Mouse (Mus musculus): ENCODE measurements around the gene Ino80b.
A peak's percentile ranks its signal among the peaks of the same experiment; 100 is the strongest.

Ino80b gene

DNA sequence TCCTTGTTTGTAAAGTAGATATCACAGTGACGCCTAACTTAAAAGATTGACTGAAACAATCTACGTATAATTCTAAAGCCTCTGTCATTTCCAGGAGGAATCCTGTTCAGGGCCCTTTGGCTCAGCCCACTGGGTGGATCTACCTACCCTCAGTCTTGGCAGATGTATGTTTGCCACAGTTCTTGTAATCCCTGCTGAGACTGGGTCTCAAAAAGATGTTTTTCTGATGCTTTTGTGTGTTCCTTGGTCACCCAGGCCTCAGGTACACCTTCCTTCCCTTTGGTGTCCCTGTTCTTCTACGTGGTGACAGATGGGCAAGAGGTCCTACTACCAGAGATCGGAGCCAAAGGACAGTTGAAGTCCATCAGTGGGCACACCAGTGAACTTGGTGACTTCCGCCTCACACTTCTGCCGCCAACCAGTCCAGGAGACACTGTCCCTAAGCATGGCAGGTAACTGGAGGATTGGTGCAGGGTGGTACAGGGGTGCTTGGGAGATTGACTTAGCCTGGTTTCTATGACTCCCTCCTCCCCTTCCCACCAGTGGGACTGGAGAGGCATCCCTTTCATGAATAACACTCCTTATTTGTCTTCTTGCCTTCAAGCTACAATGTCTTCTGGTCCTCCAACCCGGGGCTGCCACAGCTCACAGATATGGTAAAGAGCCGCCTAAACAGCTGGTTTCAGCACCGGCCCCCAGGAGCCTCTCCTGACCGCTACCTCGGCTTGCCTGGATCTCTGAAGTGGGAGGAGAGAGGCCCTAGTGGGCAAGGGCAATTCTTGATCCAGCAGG lies 8.7 kb downstream of the Ino80b start:
- DNase-seq: no peak

DNA sequence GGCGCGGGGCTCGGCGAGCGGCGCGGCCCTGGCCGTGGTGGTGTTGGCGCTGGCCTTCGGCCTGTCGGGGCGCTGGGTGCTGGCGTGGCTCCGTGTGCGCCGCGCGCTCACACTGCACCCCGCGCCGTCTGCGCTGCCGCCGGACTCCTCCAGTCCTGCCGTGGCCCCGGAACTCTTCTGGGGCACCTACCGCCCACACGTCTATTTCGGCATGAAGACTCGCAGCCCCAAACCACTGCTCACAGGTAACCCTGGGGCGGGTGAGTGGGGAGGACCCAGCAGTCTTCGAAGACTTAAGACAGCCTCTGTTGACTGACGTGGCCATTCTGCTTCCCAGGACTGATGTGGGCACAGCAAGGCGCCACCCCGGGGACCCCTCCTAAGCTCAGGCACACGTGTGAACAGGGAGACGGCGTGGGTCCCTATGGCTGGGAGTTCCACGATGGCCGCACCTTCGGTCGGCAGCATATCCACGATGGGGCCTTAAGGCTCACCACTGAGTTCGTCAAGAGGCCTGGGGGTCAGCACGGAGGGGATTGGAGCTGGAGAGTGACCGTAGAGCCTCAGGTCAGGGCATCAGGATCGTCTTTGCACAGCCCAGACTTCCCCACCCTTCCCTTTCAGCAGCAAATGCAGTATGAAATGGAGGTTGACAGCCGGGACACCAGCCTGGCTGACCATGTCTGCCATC lies 9.4 kb downstream of the Ino80b start:
- DNase-seq: peak in 1 of 2 experiments; percentile 47

- DNase-seq: peak; percentile 96 to 97
These were observed 10.1 kb downstream of the Ino80b start, which contains the start of gene Mogs for GRCm38 (mm10) chr6:83115011-83115671. Gene Mogs, plus strand, starts transcription at chr6:83115496.

- DNase-seq: no peak
These were observed 13.6 kb downstream of the Ino80b start for GRCm38 (mm10) chr6:83111510-83112136.

GRCm38 (mm10) chr6:83108762-83109668 lies 16.2 kb downstream of the Ino80b start, which contains the start of gene Mrpl53:
Gene Mrpl53, plus strand, starts transcription at chr6:83109040.
- DNase-seq: peak; percentile 91 to 92

- DNase-seq: peak; percentile 88 to 91
These were observed 17.4 kb downstream of the Ino80b start for GRCm38 (mm10) chr6:83107566-83108400.

- no peak for DNase-seq
These were observed 21.1 kb downstream of the Ino80b start for GRCm38 (mm10) chr6:83104158-83104557.

- DNase-seq: no peak
These were observed 22.0 kb downstream of the Ino80b start for GRCm38 (mm10) chr6:83103130-83103650.

DNA sequence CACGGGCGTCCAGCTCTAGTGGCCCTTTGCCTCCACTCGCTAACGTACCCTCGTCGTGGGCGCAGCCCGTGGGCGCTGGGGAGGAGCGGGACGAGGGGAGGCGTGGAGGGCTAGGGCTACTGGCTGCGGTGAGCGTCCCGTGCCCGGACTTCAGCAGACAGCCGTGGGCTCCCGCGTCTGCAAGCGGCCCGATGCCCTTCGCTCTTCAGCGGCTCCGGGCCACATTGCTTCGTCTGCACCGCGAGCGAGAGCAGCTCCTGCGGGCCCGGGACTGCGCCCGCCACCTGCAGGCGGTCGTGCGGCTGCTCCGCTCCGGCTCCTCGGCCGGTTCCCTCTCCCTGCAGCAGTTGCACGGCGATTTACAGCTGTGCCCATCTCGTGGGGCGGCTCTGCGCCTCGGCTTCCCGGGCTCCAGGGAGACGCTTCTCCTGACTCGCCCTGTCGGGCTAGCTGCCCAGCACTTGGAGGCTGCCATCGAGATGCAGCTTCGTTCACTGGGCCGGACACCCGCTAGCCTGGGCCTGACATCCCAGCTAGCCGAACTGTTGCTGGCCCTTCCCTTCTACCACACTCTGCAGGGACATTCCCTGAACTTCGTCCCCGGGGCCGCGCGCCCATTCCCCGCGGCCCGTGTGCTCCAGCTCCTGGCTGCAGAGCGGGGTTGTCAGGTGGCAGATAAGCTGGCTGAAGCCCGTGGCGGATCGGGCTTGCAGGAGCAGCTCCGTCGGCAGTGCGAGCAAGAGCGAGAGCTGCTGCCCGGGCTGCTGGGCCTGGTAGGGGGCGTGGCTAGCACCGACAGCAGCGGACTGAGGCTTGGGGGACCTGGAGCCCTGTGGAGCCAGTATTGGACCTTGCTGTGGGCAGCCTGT lies 23.3 kb downstream of the Ino80b start:
- DNase-seq: peak; percentile 72 to 74

GRCm38 (mm10) chr6:83101316-83101687 lies 23.9 kb downstream of the Ino80b start, which contains the start of the genes Ccdc142 and Gm42688:
Gene Ccdc142, plus strand, starts transcription at chr6:83101601.
Gene Gm42688, plus strand, starts transcription at chr6:83101617.
- DNase-seq: peak; percentile 92 to 93

GRCm38 (mm10) chr6:83098411-83098810 lies 26.8 kb downstream of the Ino80b start:
- no peak for DNase-seq

DNA sequence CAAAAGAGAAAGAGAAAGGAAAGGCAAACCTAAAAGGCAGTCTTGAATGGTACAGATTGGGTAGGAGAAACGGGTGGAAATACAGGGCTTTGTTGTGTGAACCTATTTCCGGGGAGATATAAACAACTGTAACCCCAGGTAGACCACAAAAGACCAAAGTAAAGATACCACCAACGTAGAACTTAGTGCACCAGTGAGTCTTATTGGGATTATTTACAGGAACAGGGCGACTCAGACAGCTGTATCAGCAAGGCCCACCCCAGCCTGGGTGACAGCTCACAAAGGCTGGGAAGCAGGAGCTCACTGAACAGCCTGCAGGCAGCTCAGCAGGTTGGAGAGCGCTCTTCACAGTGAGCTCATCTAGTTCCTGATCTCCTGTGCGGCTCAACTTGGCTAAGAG lies 29.3 kb downstream of the Ino80b start:
- DNase-seq: no peak

DNA sequence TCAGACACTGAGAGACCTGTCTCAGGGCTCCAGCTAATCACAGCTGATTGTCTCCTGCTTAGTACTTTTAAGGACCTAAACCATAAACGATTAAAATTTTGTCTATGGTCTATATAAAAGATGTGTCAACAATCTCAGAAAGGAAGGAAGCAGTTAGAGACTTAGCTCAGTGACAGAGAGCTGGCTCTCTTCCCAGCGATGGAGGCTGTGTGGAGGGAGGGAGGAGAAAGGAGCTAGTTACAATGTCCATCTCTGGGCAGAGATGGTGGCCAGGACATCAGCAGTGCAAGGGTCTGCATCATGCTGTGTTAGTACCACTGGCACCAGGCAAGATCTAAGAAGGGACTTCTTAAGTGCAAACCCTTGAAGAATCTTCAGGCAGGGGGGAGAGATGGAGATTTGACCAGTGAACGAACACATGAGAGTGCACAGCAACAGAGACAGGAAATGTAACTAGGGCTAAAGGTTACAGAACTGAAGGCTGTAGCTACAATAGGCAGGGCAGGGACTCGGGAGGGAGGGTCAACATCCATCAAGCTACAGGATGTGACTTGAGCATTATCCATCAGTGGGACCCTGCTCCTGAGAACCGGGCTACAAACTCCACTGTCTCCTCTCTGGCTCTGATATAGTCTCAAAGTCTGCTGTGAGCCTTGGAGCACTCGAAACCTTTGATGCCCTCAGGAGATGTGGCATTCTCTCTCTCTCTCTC lies 32.7 kb downstream of the Ino80b start:
- DNase-seq: no peak

- no peak for DNase-seq
These were observed 37.3 kb downstream of the Ino80b start for GRCm38 (mm10) chr6:83087926-83088260.

GRCm38 (mm10) chr6:83087205-83087925 lies 37.9 kb downstream of the Ino80b start:
- peak; percentile 59 to 67 for DNase-seq

- no peak for DNase-seq
These were observed 38.9 kb downstream of the Ino80b start, which contains the start of gene Lbx2 for GRCm38 (mm10) chr6:83086121-83087035. Gene Lbx2, plus strand, starts transcription at chr6:83086367.

DNA sequence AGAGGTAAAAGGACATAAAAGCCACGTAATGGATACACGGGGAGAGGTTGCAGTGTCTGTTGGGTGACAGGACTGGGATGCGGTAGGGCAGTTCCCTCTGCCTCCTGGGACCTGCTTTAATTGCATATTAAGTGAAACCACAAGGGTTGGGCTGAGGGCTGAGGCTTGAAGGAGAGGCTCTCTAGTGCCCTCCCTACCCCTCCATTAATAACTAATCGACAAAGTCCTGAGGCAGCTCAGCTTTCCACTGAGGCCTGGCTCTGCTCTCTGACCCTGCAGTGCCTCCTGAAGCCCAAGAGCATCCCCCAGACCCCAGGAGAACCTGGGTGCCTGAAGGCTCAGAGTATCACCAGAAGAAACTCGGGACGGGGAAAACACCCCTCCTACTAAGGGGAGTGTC lies 40.8 kb downstream of the Ino80b start:
- no peak for DNase-seq

All from cerebellum, postnatal 10 days (tissue).